Mouse (Mus musculus) left cerebral cortex, adult 6 months (tissue): Measurements from ENCODE around the gene Spin2c. TPM values are rescaled to one million over a fixed set of nuclear protein-coding genes. Genes with fewer than 3 reads are reported as not detected.

ENCODE experiments used
- long read RNA-seq, 2 experiments: library from polyadenylated mRNA; unstranded; transcript quantifications; one replicate each; pipeline ENCODE4 v2.0.0; 2019 to 2020
- polyA plus RNA-seq: library from polyadenylated mRNA; unstranded; fragments of <200 nt; fragmentation: Nextera tagmentation; gene quantifications from 2 replicates; pipeline ENCODE4 v1.2.3, GENCODE M21; 2021

Spin2c gene
- polyA plus RNA-seq: 12.3 and 15.8 TPM in 2 replicates
- long read RNA-seq, experiment 1, transcript Spin2c-201 (2 exons, 1,309 nt): major isoform, 8 of 11 reads
- long read RNA-seq, experiment 1, partial matches to known transcripts: 0 of 11 reads
- long read RNA-seq, experiment 1, other reads (novel, unspliced or antisense): 0 of 11 reads
- long read RNA-seq, experiment 2, transcript Spin2c-202 (3 exons, 536 nt): major isoform, 5 of 13 reads
- long read RNA-seq, experiment 2, transcript Spin2c-201 (2 exons, 1,309 nt): major isoform, 5 of 13 reads
- long read RNA-seq, experiment 2, partial matches to known transcripts: 0 of 13 reads
- long read RNA-seq, experiment 2, other reads (novel, unspliced or antisense): 3 of 13 reads

GRCm38 (mm10) chrX:153831951-153832561 lies at the start of gene Spin2c:
Gene Spin2c (plus strand): TSS chrX:153832225.

Other genes with a start within 250 kb of the Spin2c start
- gene Kctd12b, start 135.8 kb upstream of the Spin2c start, polyA plus RNA-seq: 0.51 and 0.89 TPM in 2 replicates
- 77.8 and 82.7 TPM in 2 replicates for gene Nbdy, start 108.6 kb upstream of the Spin2c start, polyA plus RNA-seq
- not detected in 2 replicates for gene Samt1, start 180.4 kb downstream of the Spin2c start, polyA plus RNA-seq
- not detected in 2 replicates for gene 4921511M17Rik, start 201.6 kb downstream of the Spin2c start, polyA plus RNA-seq
- not detected in 2 replicates for gene Gm10057, start 222.8 kb downstream of the Spin2c start, polyA plus RNA-seq